Mouse (Mus musculus) inflammation-experienced regulatory T-cells (primary cell): ENCODE results near the gene Fam110a. TPM values are rescaled to one million over a fixed set of nuclear protein-coding genes. Genes with fewer than 3 reads are reported as not detected.

Experiments used
- polyA plus RNA-seq, 2 experiments: library from polyadenylated mRNA; unstranded; fragments of 100-300 nt; shearing (Covaris generic); gene quantifications; one replicate each; pipeline ENCODE4 v1.2.1; 2017

Fam110a gene
- polyA plus RNA-seq, result 10 to 100 TPM; 17.5 to 30.8 TPM

GRCm38 (mm10) chr2:151979470-151980354 is at the start of gene Fam110a:
Fam110a (minus strand) TSS chr2:151980219.

GRCm38 (mm10) chr2:151996229-151997189 is 16.5 kb upstream of the Fam110a start, which contains the start of gene Slc52a3:
Slc52a3 (plus strand) TSS chr2:151996511.

Other genes starting within 250 kb of the Fam110a start
- gene Psmf1, start 236.0 kb downstream of the Fam110a start, polyA plus RNA-seq, result 10 to 100 TPM; 65.8 to 79.3 TPM
- gene Rspo4, start 137.3 kb downstream of the Fam110a start, polyA plus RNA-seq, result under 1 TPM; 0.13 to 0.47 TPM
- under 1 TPM; 0.19 to 0.91 TPM for gene Angpt4, start 69.0 kb downstream of the Fam110a start, polyA plus RNA-seq
- gene Slc52a3, start 16.3 kb upstream of the Fam110a start, polyA plus RNA-seq, result 10 to 100 TPM; 12.6 to 22.2 TPM
- gene Scrt2, start 101.3 kb upstream of the Fam110a start, polyA plus RNA-seq, result not detected
- gene Srxn1, start 125.3 kb upstream of the Fam110a start, polyA plus RNA-seq, result 1 to 10 TPM; 4.2 to 5.5 TPM
- not detected for gene Tcf15, start 163.3 kb upstream of the Fam110a start, polyA plus RNA-seq
- gene Csnk2a1, start 246.6 kb upstream of the Fam110a start, polyA plus RNA-seq, result 10 to 100 TPM; 33.2 to 35.6 TPM